Mouse (Mus musculus): ENCODE data around the gene Srm. TPM values are rescaled to one million over a fixed set of nuclear protein-coding genes. Genes with fewer than 3 reads are reported as not detected.

The Srm gene
- polyA plus RNA-seq, 1 experiment from 2014 or later: 165 TPM

DNA sequence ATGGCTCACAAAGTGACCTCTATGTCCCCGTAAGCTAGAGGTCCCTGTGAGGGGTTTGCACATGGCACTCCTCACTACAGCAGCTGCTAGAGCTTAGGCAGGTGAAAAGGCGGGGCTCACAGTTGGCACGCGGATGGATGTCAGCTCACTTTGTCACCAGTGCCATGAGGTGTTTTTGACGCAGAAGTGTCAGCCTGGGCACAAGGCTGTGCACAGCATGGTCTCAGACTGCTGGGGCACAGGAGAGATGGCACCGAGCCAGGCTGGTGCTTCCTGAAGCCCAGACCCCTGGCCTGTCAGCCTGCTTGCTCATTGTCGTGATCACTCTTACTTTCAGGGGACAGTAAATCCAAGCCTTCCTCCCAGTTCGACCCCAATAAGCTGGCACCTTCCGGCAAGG, 10.5 kb upstream of the Srm start:
- no peak overlapping the region for H3K27ac ChIP-seq (ENCODE audit: low read length)
- no peaks in the 10 kb centered on the region for H3K9me3 ChIP-seq (replicated peaks; ENCODE audit: control insufficient read depth, low read length)
- WGBS: 87% methylated on average over 9 of the region's 9 CpGs
- no peak overlapping the region for H3K9ac ChIP-seq (ENCODE audit: low read length)
- ATAC-seq (ENCODE audit: insufficient read depth, low FRiP score): no peak
- H3K36me3 ChIP-seq (ENCODE audit: control insufficient read depth, insufficient read depth, low read length): peaks cover 23% of the 10 kb centered on the region
- H3K4me3 ChIP-seq (replicated peaks; ENCODE audit: low read length): no peak overlapping the region
- H3K27me3 ChIP-seq (ENCODE audit: control insufficient read depth, insufficient read depth, low read length): no peaks in the 10 kb centered on the region
- H3K4me1 ChIP-seq (ENCODE audit: control insufficient read depth, insufficient read depth, low read length): no peaks in the 10 kb centered on the region
- no peak overlapping the region for H3K4me2 ChIP-seq (ENCODE audit: low read depth, low read length)

DNA sequence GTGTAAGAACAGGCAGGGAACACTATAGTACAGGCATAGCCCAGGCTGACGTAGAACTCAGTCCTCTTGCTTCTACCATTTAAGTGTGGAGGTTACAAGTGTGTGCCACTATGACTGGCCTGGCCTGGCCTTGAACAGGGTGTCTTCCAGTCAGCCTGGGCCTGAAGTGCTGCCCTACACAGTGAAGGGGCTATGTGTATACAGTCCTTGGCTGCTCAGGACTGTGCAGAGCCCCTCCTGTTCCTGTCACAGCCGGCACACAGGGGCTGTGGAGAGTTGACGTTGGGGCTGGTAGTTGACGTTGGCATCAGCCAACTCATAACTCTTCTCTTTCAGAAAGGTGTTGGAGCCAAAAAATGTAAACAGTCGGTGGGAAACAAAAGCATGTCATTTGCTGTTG, 9.9 kb upstream of the Srm start:
- H3K4me3 ChIP-seq (replicated peaks; ENCODE audit: low read length): no peak overlapping the region
- WGBS: 77% methylated on average over 5 of the region's 5 CpGs
- H3K36me3 ChIP-seq (ENCODE audit: control insufficient read depth, insufficient read depth, low read length): peaks cover 18% of the 10 kb centered on the region
- H3K9me3 ChIP-seq (replicated peaks; ENCODE audit: control insufficient read depth, low read length): no peaks in the 10 kb centered on the region
- no peak overlapping the region for H3K27ac ChIP-seq (ENCODE audit: low read length)
- no peaks in the 10 kb centered on the region for H3K4me1 ChIP-seq (ENCODE audit: control insufficient read depth, insufficient read depth, low read length)
- no peak overlapping the region for H3K9ac ChIP-seq (ENCODE audit: low read length)
- no peaks in the 10 kb centered on the region for H3K27me3 ChIP-seq (ENCODE audit: control insufficient read depth, insufficient read depth, low read length)
- ATAC-seq (ENCODE audit: insufficient read depth, low FRiP score): no peak
- no peak overlapping the region for H3K4me2 ChIP-seq (ENCODE audit: low read depth, low read length)

DNA sequence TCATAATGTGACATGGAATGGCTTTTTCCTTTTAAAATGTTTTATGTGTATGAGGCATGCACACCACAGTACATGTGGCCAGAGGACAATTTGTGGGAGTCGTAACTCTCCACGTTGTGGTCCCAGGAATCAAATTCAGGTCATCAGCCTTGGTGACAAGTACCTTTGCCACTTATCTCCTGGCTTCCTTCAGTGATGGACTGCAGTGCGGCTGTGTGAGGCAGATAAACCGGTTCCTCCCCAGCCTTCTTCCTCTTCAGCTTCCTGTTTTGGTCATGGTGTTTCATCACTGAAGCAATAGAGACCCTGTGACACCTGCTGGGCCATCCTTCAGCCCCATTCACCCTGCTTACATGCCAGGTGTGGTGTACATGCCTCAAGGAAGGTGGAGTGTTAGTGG, 8.0 kb upstream of the Srm start:
- Histone ChIP-seq H3K4me2 (ENCODE audit: low read depth, low read length) (no peak overlapping the region), H3K9ac (ENCODE audit: low read length) (no peak overlapping the region), H3K4me3 (replicated peaks; ENCODE audit: low read length) (no peak overlapping the region), H3K4me1 (ENCODE audit: control insufficient read depth, insufficient read depth, low read length) (no peaks in the 10 kb centered on the region), H3K27ac (ENCODE audit: low read length) (no peak overlapping the region), H3K27me3 (ENCODE audit: control insufficient read depth, insufficient read depth, low read length) (no peaks in the 10 kb centered on the region), H3K36me3 (ENCODE audit: control insufficient read depth, insufficient read depth, low read length) (peaks cover 13% of the 10 kb centered on the region), H3K9me3 (replicated peaks; ENCODE audit: control insufficient read depth, low read length) (no peaks in the 10 kb centered on the region)
- no peak for ATAC-seq (ENCODE audit: insufficient read depth, low FRiP score)
- WGBS: 70% methylated on average over 4 of the region's 4 CpGs

DNA sequence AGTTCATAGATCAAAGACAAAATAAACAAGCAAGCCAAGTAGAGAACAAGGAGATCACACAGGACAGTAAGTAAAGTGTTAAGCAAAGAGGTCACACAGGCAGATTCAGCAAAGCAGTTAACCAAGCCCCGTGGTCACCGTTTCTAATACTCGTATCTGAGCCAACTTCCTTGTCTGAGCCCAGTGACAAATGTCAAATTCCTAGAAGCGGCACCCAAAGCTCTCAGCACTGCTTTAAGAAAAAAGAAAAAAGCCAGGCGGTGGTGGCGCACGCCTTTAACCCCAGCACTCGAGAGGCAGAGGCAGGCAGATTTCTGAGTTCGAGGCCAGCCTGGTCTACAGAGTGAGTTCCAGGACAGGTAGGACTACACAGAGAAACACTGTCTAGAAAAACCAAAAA, 4.7 kb upstream of the Srm start:
- Histone ChIP-seq H3K4me3 (replicated peaks; ENCODE audit: low read length) (no peak overlapping the region), H3K27me3 (ENCODE audit: control insufficient read depth, insufficient read depth, low read length) (no peaks in the 10 kb centered on the region), H3K36me3 (ENCODE audit: control insufficient read depth, insufficient read depth, low read length) (no peaks in the 10 kb centered on the region; the same call in 1 of the 2 replicates), H3K27ac (ENCODE audit: low read length) (no peak overlapping the region), H3K4me1 (ENCODE audit: control insufficient read depth, insufficient read depth, low read length) (no peaks in the 10 kb centered on the region; the same call in 1 of the 2 replicates), H3K4me2 (ENCODE audit: low read depth, low read length) (no peak overlapping the region), H3K9me3 (replicated peaks; ENCODE audit: control insufficient read depth, low read length) (no peaks in the 10 kb centered on the region), H3K9ac (ENCODE audit: low read length) (no peak overlapping the region)
- ATAC-seq (ENCODE audit: insufficient read depth, low FRiP score): no peak
- WGBS: 66% methylated on average over 9 of the region's 9 CpGs

DNA sequence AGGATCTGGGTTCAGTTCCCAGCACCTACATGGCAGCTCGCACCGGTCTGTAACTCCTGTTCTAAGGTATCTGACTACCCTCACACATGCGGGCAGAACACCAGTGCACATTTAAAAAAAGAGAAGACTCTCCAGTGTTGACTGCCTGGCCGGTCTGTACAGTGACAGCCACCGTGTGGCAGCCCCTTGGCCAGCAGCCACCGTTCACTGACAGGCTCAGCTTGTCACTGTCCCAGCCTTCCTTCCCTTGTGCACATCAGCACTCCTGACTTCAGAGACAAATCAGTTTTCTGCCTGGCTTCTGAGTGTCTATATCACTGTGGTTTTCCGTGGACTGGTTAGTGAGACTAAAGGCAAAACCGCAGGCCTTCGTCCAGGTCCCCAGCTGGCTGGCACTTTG, 2.5 kb upstream of the Srm start:
- Histone ChIP-seq H3K27ac (ENCODE audit: low read length) (no peak overlapping the region), H3K36me3 (ENCODE audit: control insufficient read depth, insufficient read depth, low read length) (peaks cover 3% of the 10 kb centered on the region), H3K9ac (ENCODE audit: low read length) (no peak overlapping the region), H3K9me3 (replicated peaks; ENCODE audit: control insufficient read depth, low read length) (no peaks in the 10 kb centered on the region), H3K27me3 (ENCODE audit: control insufficient read depth, insufficient read depth, low read length) (no peaks in the 10 kb centered on the region), H3K4me1 (ENCODE audit: control insufficient read depth, insufficient read depth, low read length) (peaks cover 10% of the 10 kb centered on the region; the same call in 1 of the 2 replicates), H3K4me2 (ENCODE audit: low read depth, low read length) (no peak overlapping the region), H3K4me3 (replicated peaks; ENCODE audit: low read length) (no peak overlapping the region)
- no peak for ATAC-seq (ENCODE audit: insufficient read depth, low FRiP score)
- 75% methylated on average over 9 of the region's 9 CpGs for WGBS

DNA sequence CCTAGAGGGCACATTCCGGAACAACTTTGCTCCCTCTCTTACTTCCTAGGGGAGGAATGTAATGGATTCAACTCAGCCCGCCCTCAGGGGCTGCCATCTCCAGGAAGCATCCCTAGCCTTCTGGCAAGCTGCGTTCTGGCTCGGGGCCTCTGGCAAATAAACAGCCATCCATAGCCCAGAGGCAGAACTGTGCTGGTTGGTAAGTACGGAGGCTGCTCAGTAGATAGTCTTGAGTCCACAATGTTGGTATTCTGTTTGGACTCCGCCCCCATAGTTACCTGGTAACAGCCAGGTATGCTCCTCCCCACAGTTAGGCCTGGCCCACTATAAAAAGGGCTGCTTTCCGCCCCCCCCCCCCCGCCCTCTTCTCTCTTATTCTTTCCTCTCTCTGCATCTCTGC, 1.7 kb upstream of the Srm start:
- no peak overlapping the region for H3K4me3 ChIP-seq (replicated peaks; ENCODE audit: low read length)
- H3K9ac ChIP-seq (ENCODE audit: low read length): no peak overlapping the region; the same call in 1 of the 2 replicates
- H3K4me1 ChIP-seq (ENCODE audit: control insufficient read depth, insufficient read depth, low read length): peaks cover 10% of the 10 kb centered on the region; the same call in 1 of the 2 replicates
- peak; percentile 38; the same call in 1 of the 2 replicates for ATAC-seq (ENCODE audit: insufficient read depth, low FRiP score)
- WGBS: 44% methylated on average over 7 of the region's 8 CpGs
- H3K9me3 ChIP-seq (replicated peaks; ENCODE audit: control insufficient read depth, low read length): no peaks in the 10 kb centered on the region
- peak overlapping the region; percentile 2; the same call in 1 of the 2 replicates for H3K4me2 ChIP-seq (ENCODE audit: low read depth, low read length)
- H3K36me3 ChIP-seq (ENCODE audit: control insufficient read depth, insufficient read depth, low read length): peaks cover 11% of the 10 kb centered on the region
- H3K27ac ChIP-seq (ENCODE audit: low read length): no peak overlapping the region
- H3K27me3 ChIP-seq (ENCODE audit: control insufficient read depth, insufficient read depth, low read length): no peaks in the 10 kb centered on the region

DNA sequence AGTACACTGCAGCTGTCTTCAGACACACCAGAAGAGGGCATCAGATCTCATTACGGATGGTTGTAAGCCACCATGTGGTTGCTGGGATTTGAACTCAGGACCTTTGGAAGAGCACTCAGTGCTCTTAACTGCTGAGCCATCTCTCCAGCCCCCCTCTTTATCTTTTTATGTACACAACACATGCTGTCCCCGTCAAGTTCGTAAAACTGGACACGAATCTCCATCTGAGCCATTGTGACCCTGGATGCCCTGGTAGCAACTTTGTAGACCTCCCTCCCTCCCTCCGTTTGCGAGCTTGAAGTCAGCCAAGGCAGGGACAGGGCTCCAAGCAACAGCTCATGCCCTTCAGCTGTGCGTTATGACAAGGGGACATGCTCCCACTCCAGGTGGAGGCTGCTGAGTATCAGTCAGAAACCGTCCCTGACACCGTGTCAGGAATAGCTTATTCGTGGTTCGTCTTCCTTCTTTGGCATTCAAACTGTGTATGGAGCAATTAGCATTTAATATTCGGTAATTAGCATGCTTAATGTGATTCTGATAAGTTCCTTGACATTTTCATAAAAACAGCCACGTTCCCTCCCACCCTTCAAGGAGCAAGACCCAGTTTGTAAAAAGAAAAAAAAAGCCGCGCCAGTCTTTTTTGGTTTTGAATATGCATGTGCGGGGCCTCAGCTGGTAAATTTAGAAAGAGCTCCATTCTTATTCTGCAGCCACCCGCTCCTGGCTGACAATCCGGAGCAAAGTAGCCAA, 707 bp upstream of the Srm start:
- peak overlapping the region; percentile 64 for H3K9ac ChIP-seq (ENCODE audit: low read length)
- peaks cover 15% of the 10 kb centered on the region for H3K36me3 ChIP-seq (ENCODE audit: control insufficient read depth, insufficient read depth, low read length)
- H3K4me3 ChIP-seq (replicated peaks; ENCODE audit: low read length): peak overlapping the region; percentile 94
- H3K27ac ChIP-seq (ENCODE audit: low read length): peak overlapping the region; percentile 72
- H3K4me2 ChIP-seq (ENCODE audit: low read depth, low read length): peak overlapping the region; percentile 64
- no peaks in the 10 kb centered on the region for H3K27me3 ChIP-seq (ENCODE audit: control insufficient read depth, insufficient read depth, low read length)
- no peaks in the 10 kb centered on the region for H3K9me3 ChIP-seq (replicated peaks; ENCODE audit: control insufficient read depth, low read length)
- WGBS: 3% methylated on average over 18 of the region's 18 CpGs
- no peak for ATAC-seq (ENCODE audit: insufficient read depth, low FRiP score)
- H3K4me1 ChIP-seq (ENCODE audit: control insufficient read depth, insufficient read depth, low read length): peaks cover 10% of the 10 kb centered on the region; the same call in 1 of the 2 replicates

DNA sequence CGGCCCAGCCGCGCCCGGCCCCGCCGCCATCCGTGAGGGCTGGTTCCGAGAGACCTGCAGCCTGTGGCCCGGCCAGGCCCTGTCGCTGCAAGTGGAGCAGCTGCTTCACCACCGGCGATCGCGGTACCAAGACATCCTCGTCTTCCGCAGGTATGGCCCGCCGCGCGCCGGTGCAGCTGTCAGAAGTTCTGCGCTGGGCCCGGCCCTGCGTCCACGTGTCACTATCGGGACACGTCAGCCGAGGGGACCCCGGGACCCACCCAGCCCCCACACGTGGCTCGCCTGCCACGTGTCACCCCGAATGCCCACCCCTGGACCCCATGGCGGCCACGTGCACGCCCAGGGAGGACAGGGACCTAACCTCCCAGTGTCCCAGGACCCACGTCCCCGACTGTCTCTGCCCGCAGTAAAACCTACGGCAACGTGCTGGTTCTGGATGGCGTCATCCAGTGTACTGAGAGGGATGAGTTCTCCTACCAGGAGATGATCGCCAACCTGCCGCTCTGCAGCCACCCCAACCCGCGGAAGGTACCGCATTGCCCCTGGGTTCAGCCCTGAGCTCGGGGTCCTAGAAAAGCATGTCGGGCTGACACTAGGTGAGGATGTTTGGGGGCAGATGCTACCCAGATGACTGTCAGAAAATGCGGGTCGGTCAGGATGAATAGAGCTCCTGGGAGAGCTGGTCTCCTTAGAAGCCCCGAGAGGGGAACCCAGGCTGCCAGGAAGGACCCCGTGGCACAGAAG, 506 bp downstream of the Srm start:
- peak overlapping the region; percentile 92 for H3K4me2 ChIP-seq (ENCODE audit: low read depth, low read length)
- peaks cover 10% of the 10 kb centered on the region; the same call in 1 of the 2 replicates for H3K4me1 ChIP-seq (ENCODE audit: control insufficient read depth, insufficient read depth, low read length)
- no peaks in the 10 kb centered on the region for H3K27me3 ChIP-seq (ENCODE audit: control insufficient read depth, insufficient read depth, low read length)
- peaks cover 27% of the 10 kb centered on the region for H3K36me3 ChIP-seq (ENCODE audit: control insufficient read depth, insufficient read depth, low read length)
- no peaks in the 10 kb centered on the region for H3K9me3 ChIP-seq (replicated peaks; ENCODE audit: control insufficient read depth, low read length)
- no peak; the same call in 1 of the 2 replicates for ATAC-seq (ENCODE audit: insufficient read depth, low FRiP score)
- peak overlapping the region; percentile 94 for H3K4me3 ChIP-seq (replicated peaks; ENCODE audit: low read length)
- H3K27ac ChIP-seq (ENCODE audit: low read length): 0 out of 2 replicates have a peak overlapping the region, but pooled peaks have one; percentile 38
- under 1% methylated on average over 53 of the region's 53 CpGs for WGBS
- peak overlapping the region; percentile 90 for H3K9ac ChIP-seq (ENCODE audit: low read length)

DNA sequence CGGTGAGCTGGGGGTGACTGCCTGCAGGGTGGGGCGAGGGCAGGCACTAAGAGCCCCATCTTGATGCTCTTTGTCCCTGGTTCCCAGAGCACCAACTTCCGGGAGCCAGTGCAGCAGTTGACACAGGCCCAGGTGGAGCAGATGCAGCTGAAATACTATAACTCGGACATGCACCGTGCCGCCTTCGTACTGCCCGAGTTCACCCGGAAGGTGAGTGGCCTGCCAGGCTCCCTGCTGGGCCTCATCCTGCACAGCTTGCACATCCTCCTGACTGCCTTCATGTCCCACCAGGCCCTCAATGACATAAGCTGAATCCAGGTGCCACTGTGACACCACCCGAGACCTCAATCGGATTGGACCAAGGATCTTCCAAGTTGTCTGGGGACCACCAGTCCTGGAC, 2.7 kb downstream of the Srm start:
- Histone ChIP-seq H3K36me3 (ENCODE audit: control insufficient read depth, insufficient read depth, low read length) (peaks cover 40% of the 10 kb centered on the region), H3K9ac (ENCODE audit: low read length) (no peak overlapping the region), H3K4me2 (ENCODE audit: low read depth, low read length) (no peak overlapping the region), H3K27me3 (ENCODE audit: control insufficient read depth, insufficient read depth, low read length) (no peaks in the 10 kb centered on the region), H3K4me1 (ENCODE audit: control insufficient read depth, insufficient read depth, low read length) (peaks cover 10% of the 10 kb centered on the region; the same call in 1 of the 2 replicates), H3K27ac (ENCODE audit: low read length) (no peak overlapping the region), H3K4me3 (replicated peaks; ENCODE audit: low read length) (no peak overlapping the region), H3K9me3 (replicated peaks; ENCODE audit: control insufficient read depth, low read length) (no peaks in the 10 kb centered on the region; the same call in 1 of the 2 replicates)
- ATAC-seq (ENCODE audit: insufficient read depth, low FRiP score): no peak
- 94% methylated on average over 11 of the region's 11 CpGs for WGBS
